Mouse (Mus musculus) bone marrow, adult 2 months (tissue): ENCODE results near the gene Dnah14. TPM values are rescaled to one million over a fixed set of nuclear protein-coding genes. Genes with fewer than 3 reads are reported as not detected.

Source experiments
- H3K27ac ChIP-seq: fragments of 200-500 bp; 2 replicates; pipeline ENCODE4 v1.5.1; 2012; ENCODE audit warnings: low read depth, mild to moderate bottlenecking, control low read depth, inconsistent platforms, low read length; ENCODE audit not compliant: control insufficient read depth, poor library complexity, insufficient read depth
- H3K4me1 ChIP-seq: fragments of 200-500 bp; 2 replicates; pipeline ENCODE4 v1.6.1; 2011; ENCODE audit warnings: low read length; ENCODE audit not compliant: control insufficient read depth, insufficient read depth
- H3K4me3 ChIP-seq: fragments of 200-500 bp; replicated peaks from 2 replicates; pipeline ENCODE3; 2011; ENCODE audit warnings: mild to moderate bottlenecking, low read depth, low read length, control low read depth; ENCODE audit not compliant: control insufficient read depth
- CTCF ChIP-seq: fragments of 200-500 bp; IDR thresholded peaks from 2 replicates; pipeline ENCODE4 v1.5.1; 2011; ENCODE audit warnings: low read length, control low read depth; ENCODE audit not compliant: control insufficient read depth, insufficient read depth
- POLR2A ChIP-seq: fragments of 200-500 bp; IDR thresholded peaks from 2 replicates; pipeline ENCODE4 v1.6.1; 2011; ENCODE audit warnings: low read depth, mild to moderate bottlenecking, control low read depth, low read length, borderline replicate concordance; ENCODE audit not compliant: control insufficient read depth
- WGBS: fragments of 180-500 bp; shearing (Covaris S2); methylation state at CpG from one replicate; pipeline ENCODE4 v1.1.7; 2018; 5-methylcytosine and 5-hydroxymethylcytosine counted together
- polyA plus RNA-seq: library from polyadenylated mRNA; stranded (reverse); fragments of >200 nt; gene quantifications from 2 replicates; pipeline ENCODE4 v1.2.4, GENCODE M21; 2011; ENCODE audit warnings: low replicate concordance; ENCODE audit not compliant: missing spikeins, insufficient read depth, insufficient read length

Gene Dnah14
- polyA plus RNA-seq, 1 experiment = not detected

DNA sequence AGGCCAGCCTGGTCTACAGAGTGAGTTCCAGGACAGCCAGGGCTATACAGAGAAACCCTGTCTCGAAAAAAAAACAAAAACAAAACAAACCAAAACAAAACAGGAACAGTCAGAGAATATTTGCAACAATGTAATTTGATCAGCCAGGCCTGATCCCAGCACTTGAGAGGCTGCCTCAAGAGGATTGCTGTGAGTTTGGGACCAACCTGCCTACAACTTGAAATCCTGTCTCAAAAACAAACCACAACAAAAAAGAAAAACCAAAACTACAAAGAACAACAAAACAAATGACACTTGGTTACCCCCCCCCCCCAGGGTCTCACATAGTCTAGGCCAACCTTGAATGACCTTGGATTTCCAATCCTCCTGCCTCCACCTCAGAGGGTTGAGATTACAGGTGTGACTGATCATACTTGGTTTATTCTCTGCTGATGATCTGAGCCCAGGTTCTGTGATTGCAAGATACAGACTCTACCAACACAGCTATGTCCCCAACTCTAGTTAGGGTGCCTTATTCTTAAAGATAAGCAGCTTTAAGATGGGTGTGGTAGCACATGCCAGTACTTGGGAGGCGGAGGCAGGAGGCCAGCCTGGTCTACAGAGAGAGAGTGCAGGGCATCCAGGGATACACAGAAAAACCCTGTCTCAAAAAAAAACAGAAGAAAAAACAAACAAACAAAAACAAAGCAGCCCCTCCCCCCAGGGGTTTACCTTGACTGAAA lies 285.0 kb downstream of the Dnah14 start:
- 35% methylated on average over 2 of the region's 2 CpGs for WGBS
- H3K4me1 ChIP-seq = peaks cover 14% of the 10 kb centered on the region
- no peak overlapping the region for H3K4me3 ChIP-seq
- no peak for TF ChIP-seq CTCF
- TF ChIP-seq POLR2A = no peak
- peak overlapping the region; percentile 87 for H3K27ac ChIP-seq

DNA sequence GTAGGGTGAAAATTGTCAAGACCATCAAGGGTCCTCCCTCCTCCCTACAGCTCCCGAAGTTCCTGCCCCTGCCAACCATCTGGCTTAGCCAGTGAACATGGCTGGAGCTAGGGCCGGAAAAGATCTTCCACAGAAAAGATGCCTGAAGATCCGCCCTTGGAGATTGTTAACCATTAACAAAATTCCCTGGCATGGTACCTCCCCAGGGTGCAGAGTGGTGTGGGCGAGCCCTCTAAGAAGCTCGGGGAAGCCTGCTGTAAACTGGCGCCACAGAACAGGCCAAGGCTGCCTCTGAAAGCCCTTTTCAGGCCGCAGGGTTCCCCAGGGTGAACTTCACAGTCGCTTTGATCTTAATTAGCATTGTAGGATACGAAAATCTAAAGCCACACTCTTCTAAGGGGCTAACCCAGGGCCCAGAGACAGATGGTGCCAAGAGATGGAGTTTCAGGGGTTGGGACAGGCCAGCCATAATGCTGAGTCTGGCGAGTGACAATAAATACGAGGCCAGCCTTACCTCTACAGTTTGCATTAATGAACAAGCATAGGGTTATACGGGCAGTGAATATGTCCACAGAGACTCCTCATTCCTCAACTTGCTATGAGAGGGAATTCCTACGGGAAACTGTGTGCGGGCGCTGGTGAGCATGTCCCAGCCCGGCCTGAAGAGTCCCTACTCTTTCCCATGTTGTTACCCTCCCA lies 286.5 kb downstream of the Dnah14 start:
- peaks cover 15% of the 10 kb centered on the region for H3K4me1 ChIP-seq
- H3K27ac ChIP-seq = no peak overlapping the region
- TF ChIP-seq POLR2A (no peak), CTCF (no peak)
- WGBS = 74% methylated on average over 16 of the region's 16 CpGs
- H3K4me3 ChIP-seq = no peak overlapping the region

DNA sequence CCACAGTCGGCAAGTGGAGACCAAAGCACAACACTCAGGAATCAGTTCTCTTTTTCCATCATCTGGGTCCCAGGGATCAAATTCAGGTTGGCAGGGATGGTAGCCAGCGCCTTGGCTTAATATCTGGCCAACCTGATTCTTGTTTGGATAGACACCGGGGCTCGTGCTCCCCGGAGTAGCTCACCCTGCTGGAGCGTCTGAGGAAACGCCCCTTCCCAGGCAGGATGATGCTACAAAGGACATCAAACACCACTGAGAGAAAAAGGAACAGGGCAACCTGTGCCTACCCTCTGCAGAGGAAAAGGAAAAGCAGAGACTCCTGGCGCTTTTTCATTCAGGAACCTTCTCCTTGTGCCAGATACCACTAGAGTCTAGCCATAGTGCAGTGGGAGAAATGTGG lies 287.1 kb downstream of the Dnah14 start:
- WGBS = 56% methylated on average over 8 of the region's 8 CpGs
- Histone ChIP-seq H3K4me1 (peaks cover 15% of the 10 kb centered on the region), H3K4me3 (no peak overlapping the region), H3K27ac (no peak overlapping the region)
- TF ChIP-seq CTCF (no peak), POLR2A (no peak)

Other genes starting within 250 kb of the Dnah14 start
- 2.7 TPM in 1 of 2 replicates, not detected in the other for gene Cnih3, start 223.9 kb upstream of the Dnah14 start, polyA plus RNA-seq
- not detected in 2 replicates for gene Ccdc121, start 65.1 kb upstream of the Dnah14 start, polyA plus RNA-seq